Mouse (Mus musculus): ENCODE results near the gene Gnpnat1.

Gene Gnpnat1

DNA sequence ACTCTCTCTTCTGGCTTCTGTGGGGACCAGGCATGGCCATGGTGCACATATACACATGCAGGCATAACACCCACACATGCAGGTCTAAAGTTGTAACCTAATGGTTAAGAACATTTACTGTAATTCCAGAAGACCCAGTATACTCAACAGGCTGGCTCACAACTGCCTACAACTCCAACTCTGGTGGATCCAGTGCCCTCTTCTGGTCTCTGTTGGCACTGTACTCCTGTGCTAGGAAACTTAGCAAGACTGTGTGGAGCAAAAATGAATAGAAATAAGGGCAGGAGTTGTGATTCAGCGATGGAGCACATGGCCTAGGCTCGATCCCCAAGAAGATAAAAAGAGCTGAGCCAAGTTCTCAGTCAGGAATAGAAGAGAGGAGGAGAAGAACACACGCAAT lies 4.9 kb downstream of the Gnpnat1 start:
- DNase-seq (ENCODE audit: low spot score), result no peak

DNA sequence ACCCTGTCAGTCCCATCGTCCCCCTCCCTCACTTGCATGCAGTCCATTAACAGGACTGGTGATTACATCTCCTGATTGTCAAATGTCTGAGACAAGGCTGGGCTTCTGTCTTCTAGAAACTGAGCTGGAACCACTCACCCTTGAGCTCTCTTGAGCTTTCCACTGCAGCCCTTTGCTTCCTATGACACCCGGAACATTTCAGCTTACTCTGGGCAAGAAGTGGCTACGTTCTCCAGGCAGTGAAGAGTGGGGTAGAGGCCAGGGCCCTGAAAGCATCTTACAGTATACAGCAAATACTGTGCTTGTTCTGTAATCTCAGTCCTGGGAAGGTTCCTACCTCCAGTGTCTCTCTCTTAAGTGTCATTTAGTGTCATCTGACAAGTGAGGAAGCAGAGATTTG lies 15.5 kb downstream of the Gnpnat1 start:
- no peak for DNase-seq (ENCODE audit: low spot score)

DNA sequence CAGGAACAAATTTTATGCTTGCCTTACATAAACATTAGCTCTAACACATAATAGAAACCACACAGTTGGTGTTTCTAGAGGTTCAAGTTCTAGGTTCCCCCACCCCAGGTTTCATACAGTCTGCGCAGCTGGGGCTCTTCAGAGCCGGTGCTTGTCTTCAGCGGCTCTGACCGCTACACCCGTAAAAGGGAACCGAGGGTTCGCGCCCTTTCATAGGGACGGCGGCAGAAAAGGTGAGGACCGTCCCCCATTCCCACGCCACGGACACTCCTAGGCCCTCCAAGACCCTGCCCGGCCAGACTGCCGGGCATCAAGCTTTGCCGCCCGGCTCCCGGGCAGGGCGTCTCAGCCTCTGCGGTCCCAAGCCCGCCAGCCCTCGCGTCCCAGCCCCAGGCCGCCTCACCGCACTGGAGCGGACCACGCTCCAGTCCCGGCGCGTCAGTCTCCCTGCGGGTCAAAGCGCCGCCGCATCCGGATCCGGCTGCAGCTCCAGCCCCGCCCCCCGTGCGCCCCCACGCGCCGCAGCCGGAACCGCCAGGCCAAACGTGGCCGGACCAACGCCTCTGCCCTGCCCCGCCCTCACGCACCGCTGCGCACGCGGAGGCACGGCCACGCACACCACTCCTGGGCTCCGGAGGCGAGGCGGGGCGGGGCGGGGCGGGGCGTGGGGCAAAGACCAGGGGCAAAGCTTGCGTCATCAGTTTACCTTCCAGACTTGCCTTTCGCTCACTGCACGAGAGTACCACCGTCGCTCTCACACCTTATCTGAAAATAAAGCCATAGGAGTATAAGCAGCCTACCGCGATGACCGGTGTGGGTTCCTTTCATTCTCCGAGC lies 16.1 kb downstream of the Gnpnat1 start:
- peak; percentile 89 for DNase-seq (ENCODE audit: low spot score)

DNA sequence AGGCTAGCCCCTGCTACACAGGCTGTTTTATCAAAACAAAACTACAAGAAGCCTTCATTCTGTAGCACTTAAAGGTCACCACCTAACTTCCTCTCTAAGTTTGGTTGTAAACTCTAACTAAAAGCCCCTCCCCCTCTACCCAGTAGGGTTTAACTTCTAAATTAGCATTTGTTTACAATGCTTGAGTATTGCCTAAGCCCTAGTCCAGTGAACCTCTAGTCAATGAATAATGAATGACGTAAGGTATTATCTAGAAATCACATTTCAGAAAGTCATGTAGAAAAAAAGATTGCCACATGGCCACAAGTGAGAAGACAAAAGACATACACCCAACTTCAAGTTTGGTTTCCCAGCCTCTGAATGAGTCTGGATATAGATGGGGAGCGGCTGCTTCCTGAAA lies 17.2 kb downstream of the Gnpnat1 start:
- DNase-seq (ENCODE audit: low spot score), result no peak

DNA sequence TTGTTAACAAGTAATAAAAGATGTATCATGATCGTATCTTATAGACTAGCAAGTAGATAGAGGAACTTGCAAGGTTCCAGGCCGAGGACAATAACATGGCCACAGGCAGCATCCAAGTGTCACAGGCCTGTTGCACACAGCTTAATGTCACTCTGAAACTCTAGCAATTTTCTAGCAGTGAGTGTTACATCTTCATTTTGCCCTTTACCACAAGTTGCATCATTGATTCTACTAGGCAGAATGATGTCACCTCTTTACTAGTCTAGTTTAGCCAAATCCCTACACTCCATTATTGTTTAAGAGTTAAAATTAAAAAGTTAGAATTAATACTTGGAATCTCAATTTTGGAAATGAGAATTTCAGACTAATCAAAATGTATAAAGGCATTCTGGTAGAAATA lies 19.1 kb downstream of the Gnpnat1 start:
- DNase-seq (ENCODE audit: low spot score), result no peak

DNA sequence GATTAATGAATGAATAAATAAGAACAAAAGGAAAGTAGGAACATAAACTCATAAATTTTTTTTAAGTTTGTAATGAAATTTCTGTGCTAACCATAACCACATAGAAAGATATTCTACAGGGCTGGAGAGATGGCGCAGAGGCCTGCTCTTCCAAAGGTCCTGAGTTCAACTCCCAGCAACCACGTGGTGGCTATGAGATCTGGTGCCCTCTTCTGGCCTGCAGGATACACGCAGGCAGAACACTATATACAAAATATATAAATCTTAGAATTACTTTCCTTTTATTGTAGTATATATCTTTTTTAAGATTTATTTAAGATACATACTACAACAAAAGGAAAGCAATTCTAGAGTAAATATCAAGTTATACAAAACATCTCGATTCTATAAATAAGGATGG lies 21.8 kb downstream of the Gnpnat1 start:
- no peak for DNase-seq (ENCODE audit: low spot score)

DNA sequence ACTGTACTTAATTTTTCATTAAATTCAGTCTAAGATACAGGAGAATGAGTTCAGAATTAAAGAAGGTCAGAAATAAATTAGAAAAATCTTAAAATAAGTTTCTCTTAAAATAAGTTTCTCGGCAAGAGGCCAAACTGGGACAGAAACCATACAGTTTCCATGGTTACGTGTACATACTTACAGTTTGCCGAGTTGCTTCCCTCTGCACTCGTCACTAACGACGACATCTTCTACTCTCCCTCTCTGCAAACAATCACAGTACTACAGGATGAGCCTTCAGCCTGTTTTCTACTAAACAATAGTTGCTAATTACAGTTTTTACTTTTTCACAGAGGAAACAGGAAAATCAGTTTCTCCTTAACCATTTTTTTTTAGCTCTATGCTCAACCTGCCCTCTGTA lies 24.0 kb downstream of the Gnpnat1 start:
- DNase-seq (ENCODE audit: low spot score), result no peak

DNA sequence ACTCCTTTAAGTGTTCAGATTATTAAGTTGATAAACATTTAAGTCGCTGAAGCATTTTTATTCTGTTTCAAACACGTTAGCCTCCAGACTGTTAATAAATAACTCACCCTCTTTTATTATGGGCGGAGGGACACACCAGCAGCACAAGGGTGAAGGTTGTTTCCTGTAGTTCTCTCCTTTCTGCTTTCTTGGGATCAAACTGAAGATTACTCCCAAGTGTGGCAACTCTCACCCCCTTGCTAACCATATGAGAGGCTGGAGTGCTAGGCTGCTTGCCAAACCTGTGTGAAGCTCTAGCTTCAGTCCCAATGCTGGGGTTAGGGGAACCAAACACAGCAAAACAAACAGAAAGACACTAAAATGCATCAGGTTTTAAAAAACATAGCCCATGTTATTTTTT lies 25.9 kb downstream of the Gnpnat1 start:
- no peak for DNase-seq (ENCODE audit: low spot score)

DNA sequence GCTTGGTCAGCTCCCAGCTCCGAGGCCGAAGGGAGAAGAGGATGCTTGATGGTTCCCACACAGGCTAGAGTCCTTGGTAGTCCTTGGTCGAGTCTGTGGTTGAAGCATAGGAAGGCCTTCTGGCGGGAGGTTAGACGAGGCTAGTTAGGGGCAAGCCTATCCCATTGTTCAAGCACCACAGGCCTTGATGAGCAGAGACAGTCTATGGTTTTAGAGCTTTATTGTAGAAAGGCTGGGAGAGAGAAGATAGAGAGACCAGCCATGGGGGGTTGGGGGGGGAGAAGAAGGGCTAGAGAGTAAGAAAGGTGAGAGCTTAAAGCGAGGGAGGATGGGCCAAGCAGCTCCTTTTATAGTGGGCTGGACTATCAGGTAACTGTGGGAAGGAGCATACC lies 39.5 kb downstream of the Gnpnat1 start:
- DNase-seq (ENCODE audit: low spot score), result no peak

DNA sequence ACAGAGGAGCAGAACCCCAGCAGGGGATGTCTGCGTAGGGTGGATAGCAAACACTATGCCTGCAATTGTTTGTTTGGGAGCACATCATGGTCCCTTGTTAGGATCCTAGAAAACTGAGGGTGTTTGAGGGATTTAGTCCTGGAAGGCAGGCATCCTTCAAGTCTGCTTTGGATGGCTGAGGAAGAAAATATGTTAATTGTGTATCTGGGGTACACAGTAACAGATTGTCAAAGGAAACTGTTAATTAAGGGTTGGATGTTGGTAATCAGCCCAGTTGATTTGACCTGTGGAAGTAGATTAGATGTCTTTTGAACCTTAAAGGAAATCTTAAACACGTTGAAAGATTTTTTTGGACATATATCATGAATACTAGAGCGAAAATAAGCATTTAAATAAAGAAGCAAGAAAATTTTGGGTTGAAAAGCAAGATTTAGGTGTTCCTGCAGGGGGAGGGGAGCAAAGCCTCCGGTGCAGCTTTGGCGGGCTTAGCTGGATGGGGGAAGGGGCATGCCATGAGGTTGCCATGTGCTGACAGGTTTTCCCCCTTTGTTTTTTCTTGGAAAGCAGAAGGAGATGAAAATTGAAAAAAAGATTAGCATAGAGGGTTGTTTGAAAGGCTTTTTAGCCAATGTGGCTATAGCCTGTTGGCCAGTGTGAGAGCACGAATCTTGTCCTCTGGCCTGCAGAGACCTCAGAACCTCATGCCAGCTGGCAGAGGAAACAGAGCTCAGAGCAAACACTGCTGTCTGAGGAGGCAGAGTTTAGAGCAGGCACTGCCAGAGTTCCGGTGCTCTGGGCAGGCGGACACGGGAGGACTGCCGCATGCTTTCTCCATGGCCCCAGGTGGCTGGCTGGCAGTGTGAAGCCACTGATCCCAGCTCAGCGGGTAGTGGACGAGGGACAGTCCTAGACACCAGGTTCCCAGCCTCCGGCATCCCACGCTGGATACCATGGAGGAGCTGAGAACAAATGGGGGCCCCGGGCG lies 40.2 kb downstream of the Gnpnat1 start:
- no peak for DNase-seq (ENCODE audit: low spot score)

DNA sequence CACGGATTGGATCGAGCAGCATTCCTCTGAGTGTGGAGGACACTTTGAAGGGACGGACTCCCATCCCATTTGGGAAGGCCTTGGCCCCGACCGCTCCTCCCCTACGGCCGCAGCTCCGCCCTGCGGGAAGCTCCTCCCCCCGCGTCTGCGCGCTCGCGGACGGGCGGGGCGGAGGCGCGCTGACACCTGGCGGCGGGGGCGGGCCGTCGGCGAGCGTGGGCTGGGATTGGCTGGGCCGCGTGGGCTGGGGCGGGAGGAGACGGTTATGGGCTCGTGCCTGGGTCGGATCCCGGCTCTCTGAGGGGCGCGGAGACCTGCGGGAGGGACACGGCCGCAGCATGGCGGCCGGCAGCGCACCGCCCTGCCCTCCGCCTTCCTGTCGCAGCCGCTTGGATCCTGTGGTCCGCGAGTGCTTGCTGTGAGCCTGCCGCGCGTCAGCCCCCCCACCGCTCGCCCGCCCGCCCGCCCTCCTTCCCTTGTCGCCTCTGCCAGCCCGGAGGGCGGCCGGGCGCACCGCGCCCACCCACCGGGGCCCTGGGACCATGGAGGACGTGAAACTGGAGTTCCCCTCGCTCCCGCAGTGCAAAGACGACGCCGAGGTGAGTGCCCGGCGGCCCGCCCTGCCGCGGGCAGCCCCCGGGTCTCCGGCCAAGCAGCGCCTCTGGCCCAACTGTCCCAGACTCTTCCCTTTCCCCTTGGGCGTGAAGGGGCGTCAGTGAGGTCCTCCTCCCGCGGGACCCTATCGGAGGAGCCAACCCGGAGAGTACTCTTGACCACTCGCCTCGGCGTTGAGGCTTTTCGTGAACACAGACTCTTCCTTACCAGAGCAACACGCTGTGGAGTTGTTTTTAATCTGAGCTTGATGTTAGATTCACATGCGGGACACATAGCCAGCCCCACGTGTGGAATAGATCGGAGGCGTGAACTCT lies 53.5 kb downstream of the Gnpnat1 start, which contains the start of gene Styx:
TSS of gene Styx (plus strand) at position 163 of the 929 bp plus-strand sequence.
- peak; percentile 92 for DNase-seq (ENCODE audit: low spot score)

DNA sequence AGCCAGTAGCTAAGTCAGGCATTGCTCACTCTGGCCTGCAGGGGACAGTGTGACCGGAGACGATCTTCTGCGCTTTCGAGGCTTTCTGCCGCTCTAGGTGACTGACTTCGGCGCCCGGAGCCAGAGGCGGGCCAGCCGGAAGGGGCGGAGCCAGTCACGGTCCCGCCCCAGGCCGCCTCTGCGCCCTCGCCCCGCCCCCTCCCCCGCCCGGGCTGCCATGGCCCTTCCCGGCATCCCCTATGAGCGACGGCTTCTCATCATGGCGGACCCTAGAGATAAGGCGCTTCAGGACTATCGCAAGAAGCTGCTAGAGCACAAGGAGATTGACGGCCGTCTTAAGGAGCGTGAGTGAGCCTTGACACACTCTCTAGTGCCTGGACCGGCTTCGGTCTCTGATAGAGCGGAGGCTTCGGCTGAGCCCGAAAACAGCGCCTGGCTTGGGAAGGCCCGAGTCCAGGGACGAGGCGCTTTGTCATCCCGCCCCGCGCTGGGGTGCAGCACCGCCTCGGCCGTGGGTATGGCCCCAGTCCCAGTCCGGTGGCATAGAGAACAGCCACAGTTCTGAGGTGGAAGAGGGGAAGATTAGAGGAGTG lies 75.0 kb downstream of the Gnpnat1 start, which contains the start of gene Psmc6:
TSS of gene Psmc6 (plus strand) at position 200 of the 593 bp plus-strand sequence.
- peak; percentile 88 for DNase-seq (ENCODE audit: low spot score)

DNA sequence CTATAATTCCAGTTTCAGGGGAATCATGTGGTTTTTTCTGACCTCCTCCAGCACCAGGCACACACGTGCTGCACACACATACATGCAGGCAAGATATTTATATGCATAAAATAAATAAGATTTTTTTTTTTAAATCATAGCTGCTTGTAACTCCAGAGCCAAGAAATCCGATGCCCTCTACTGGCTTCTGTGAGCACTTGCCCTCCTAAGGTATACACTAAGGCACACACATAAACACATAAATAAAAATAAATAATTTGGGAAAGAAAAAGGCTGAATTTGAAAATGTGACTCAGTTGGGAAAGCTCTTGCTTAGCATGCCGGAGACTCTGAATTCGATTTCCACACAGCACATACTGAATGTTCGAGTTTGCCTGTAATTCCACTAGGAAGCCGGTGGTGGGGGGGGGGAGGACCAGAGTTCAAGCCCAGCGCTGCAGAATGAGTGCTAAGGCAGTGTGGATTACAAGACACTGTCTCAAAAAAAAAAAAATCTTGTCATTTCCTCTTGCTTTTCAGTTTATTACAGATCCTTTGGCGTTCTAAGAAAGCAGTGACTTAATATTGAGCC lies 75.6 kb downstream of the Gnpnat1 start:
- no peak for DNase-seq (ENCODE audit: low spot score)

DNA sequence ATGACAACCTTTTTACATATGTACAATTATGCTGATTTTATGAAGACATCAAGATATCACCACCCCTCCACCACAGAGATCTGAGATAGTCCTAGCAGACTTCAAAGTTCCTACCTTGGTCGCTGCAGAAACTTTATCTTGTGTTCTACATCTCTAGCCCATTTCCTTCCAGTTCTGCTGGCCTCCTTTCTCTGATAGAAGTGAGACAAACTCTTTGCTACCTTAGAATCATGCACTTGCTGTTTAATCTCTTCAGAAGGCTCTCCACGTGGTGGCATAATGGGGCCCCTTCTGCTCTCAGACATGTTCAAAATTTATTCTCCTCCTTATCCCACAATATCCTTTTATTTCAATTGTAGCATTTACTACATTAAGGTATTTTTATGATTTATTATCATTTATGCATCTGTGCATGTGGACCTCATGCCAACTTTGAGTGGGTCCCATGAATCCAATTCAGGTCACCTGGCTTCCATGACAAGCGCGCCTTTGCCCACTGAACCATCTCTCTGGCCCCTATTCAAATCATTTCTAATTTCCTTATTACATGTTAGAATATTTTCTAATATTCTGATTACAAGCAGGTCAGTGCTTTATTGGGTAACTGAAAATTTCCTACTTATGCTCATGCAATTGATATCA lies 76.5 kb downstream of the Gnpnat1 start:
- no peak for DNase-seq (ENCODE audit: low spot score)

All from layer of hippocampus, adult 11-12 months (tissue).